36 mouse cellular contexts compared by ENCODE assay signal in the genomic region with DNA sequence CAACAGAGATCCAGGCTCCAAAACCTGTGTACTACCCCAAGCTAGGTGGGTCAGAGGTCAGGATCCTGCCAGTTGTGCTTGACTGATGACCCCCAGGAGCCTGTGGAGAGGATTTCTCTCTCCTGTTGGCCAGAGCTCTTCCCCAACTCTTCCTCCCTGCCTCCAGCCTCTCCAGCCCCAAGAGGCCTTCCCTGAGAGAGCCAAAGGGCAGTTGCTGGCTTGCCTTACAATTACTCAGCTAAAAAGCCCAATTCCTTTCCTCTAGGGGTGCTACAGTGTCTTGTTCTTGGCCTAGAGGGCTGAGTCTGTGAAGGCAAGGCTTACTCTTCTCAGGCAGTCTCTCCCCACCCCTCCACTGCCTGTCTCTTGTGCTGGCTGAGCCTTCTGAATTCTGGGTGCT. TPM values are rescaled to one million over a fixed set of nuclear protein-coding genes. Genes with fewer than 3 reads are reported as not detected.
DNase-seq lines count a peak whose midpoint lies in the region; ATAC-seq and TF ChIP-seq lines count a peak whose summit lies in the region.
"Had no signal": no experiment of that assay in that cellular context is flagged by ENCODE, and none has a peak within 500 bp of the region (broad histone marks: within the 10 kb centered on the region; RNA-seq: fewer than 3 reads in every experiment).

No protein-coding gene starts in this region.

- no peak overlapping the region for H3K27ac ChIP-seq in hindbrain, postnatal 0 days
- H3K27ac ChIP-seq in hindbrain, embryonic 11.5 days (ENCODE audit: low read depth, low read length): no peak overlapping the region
- H3K27ac ChIP-seq: embryonic facial prominence, embryonic 12.5 days; hindbrain, embryonic 13.5 days; kidney, embryonic 15.5 days; layer of hippocampus, adult 2 months; left cerebral cortex, adult 2 months; liver, embryonic 12.5 days; midbrain, embryonic 12.5 days; neural tube, embryonic 12.5 days; stomach, postnatal 0 days had no signal

- peak; percentile 51 for DNase-seq in gastrocnemius, adult 18-20 months (ENCODE audit: low spot score)
- no peak for DNase-seq in gastrocnemius, postnatal 14 days
- DNase-seq in heart, adult 18-20 months: peak; percentile 26 to 44
- no peak for DNase-seq in heart, postnatal 4 days
- no peak for DNase-seq in hindbrain, postnatal 0 days (ENCODE audit: low spot score)
- DNase-seq in hindbrain, embryonic 11.5 days (ENCODE audit: low spot score): no peak
- peak; percentile 66 for DNase-seq in skeletal muscle tissue, adult 2 months (ENCODE audit: low read depth, low spot score)
- DNase-seq in lung, postnatal 25 days (ENCODE audit: low spot score): no peak
- DNase-seq: adrenal gland, adult 8-10 months; cerebellum, adult 11-12 months; cerebellum, adult 9-11 months; embryo, embryonic 11 days; kidney, adult 18-20 months; kidney, postnatal 36 days; liver, postnatal 0 days; lung, postnatal 4 days; right cerebral cortex, adult 18-20 months; thymus, adult 18-20 months; thymus, postnatal 25 days had no signal

- H3K36me3 ChIP-seq in hindbrain, postnatal 0 days (ENCODE audit: insufficient read depth, low read length): no peaks in the 10 kb centered on the region
- no peaks in the 10 kb centered on the region for H3K36me3 ChIP-seq in hindbrain, embryonic 11.5 days (ENCODE audit: control insufficient read depth, insufficient read depth, low read length)
- H3K36me3 ChIP-seq: embryonic facial prominence, embryonic 12.5 days; hindbrain, embryonic 13.5 days; kidney, embryonic 15.5 days; liver, embryonic 12.5 days; midbrain, embryonic 12.5 days; neural tube, embryonic 12.5 days had no signal

- H3K4me3 ChIP-seq in hindbrain, postnatal 0 days (ENCODE audit: low read length): no peak overlapping the region
- H3K4me3 ChIP-seq in hindbrain, embryonic 11.5 days (ENCODE audit: low read depth, low read length): no peak overlapping the region
- H3K4me3 ChIP-seq: embryonic facial prominence, embryonic 12.5 days; hindbrain, embryonic 13.5 days; kidney, embryonic 15.5 days; layer of hippocampus, adult 2 months; left cerebral cortex, adult 2 months; liver, embryonic 12.5 days; megakaryocyte, embryonic 14.5 days; midbrain, embryonic 12.5 days; myocyte; neural tube, embryonic 12.5 days had no signal

- no peak overlapping the region for H3K9ac ChIP-seq in hindbrain, postnatal 0 days (replicated peaks; ENCODE audit: low read length)
- no peak overlapping the region for H3K9ac ChIP-seq in hindbrain, embryonic 11.5 days (ENCODE audit: low read depth, low read length)
- H3K9ac ChIP-seq: embryonic facial prominence, embryonic 12.5 days; hindbrain, embryonic 13.5 days; kidney, embryonic 15.5 days; liver, embryonic 12.5 days; liver, postnatal 0 days; midbrain, embryonic 12.5 days; neural tube, embryonic 12.5 days had no signal

- no peak for ATAC-seq in hindbrain, postnatal 0 days
- ATAC-seq in hindbrain, embryonic 11.5 days (ENCODE audit: low FRiP score): no peak
- ATAC-seq: CD4-positive, CD25-positive, alpha-beta regulatory T cell, adult 4 months; forebrain, embryonic 14.5 days; liver, embryonic 12.5 days; liver, postnatal 0 days had no signal

- intact Hi-C loops in gastrocnemius, postnatal 14 days (cut with DNase I; ENCODE audit: low total_unique reads): no loop called here

- H3K4me1 ChIP-seq in hindbrain, postnatal 0 days (ENCODE audit: insufficient read depth, low read length): peaks cover 4% of the 10 kb centered on the region; the same call in 1 of the 2 replicates
- no peaks in the 10 kb centered on the region for H3K4me1 ChIP-seq in hindbrain, embryonic 11.5 days (replicated peaks; ENCODE audit: control insufficient read depth, insufficient read depth, low read length)
- H3K4me1 ChIP-seq: liver, embryonic 12.5 days had no signal

- H3K27me3 ChIP-seq in hindbrain, postnatal 0 days (ENCODE audit: insufficient read depth, low read length): no peaks in the 10 kb centered on the region; the same call in 1 of the 2 replicates
- no peaks in the 10 kb centered on the region for H3K27me3 ChIP-seq in hindbrain, embryonic 11.5 days (ENCODE audit: control insufficient read depth, insufficient read depth, low read length)
- H3K27me3 ChIP-seq: embryonic facial prominence, embryonic 12.5 days; hindbrain, embryonic 13.5 days; kidney, embryonic 15.5 days; liver, embryonic 12.5 days; midbrain, embryonic 12.5 days; neural tube, embryonic 12.5 days had no signal

- H3K9me3 ChIP-seq in hindbrain, postnatal 0 days (ENCODE audit: low read length): no peaks in the 10 kb centered on the region
- no peaks in the 10 kb centered on the region for H3K9me3 ChIP-seq in hindbrain, embryonic 11.5 days (ENCODE audit: control insufficient read depth, low read length)
- H3K9me3 ChIP-seq: embryonic facial prominence, embryonic 12.5 days; hindbrain, embryonic 13.5 days; kidney, embryonic 15.5 days; liver, embryonic 12.5 days; megakaryocyte, embryonic 14.5 days; midbrain, embryonic 12.5 days; neural tube, embryonic 12.5 days had no signal

- H3K4me2 ChIP-seq in hindbrain, postnatal 0 days (ENCODE audit: low read depth, low read length): no peak overlapping the region
- no peak overlapping the region for H3K4me2 ChIP-seq in hindbrain, embryonic 11.5 days (replicated peaks; ENCODE audit: low read depth, low read length)
- H3K4me2 ChIP-seq: embryonic facial prominence, embryonic 12.5 days; hindbrain, embryonic 13.5 days; kidney, embryonic 15.5 days; liver, embryonic 12.5 days; midbrain, embryonic 12.5 days; neural tube, embryonic 12.5 days had no signal

- TF ChIP-seq CTCF in hindbrain, postnatal 0 days (IDR thresholded peaks at IDR 0.05; ENCODE audit: low read depth): peak; percentile 19; the same call in 1 of the 2 replicates

RNA-seq across cellular contexts. Expression of a gene that starts 34.0 kb away (rescaled TPM):
- not detected for total RNA-seq in gastrocnemius, adult 18-20 months (2021)
- not detected for total RNA-seq in gastrocnemius, postnatal 14 days (2021)
- not detected for total RNA-seq in heart, adult 18-20 months (2021)
- total RNA-seq in heart, postnatal 4 days (2021): not detected
- total RNA-seq in hindbrain, postnatal 0 days (2014; rRNA removed): 0.94 TPM in 1 of 2 replicates, not detected in the other
- 0.25 and 0.32 TPM in 2 replicates for polyA plus RNA-seq in hindbrain, postnatal 0 days (2015; fragmentation: Nextera tagmentation; extraction: Ambion mirVana)
- polyA plus RNA-seq in hindbrain, embryonic 11.5 days (2014; fragmentation: Nextera tagmentation; extraction: Ambion mirVana): not detected in 2 replicates
- total RNA-seq: adrenal gland, adult 8-10 months; layer of hippocampus, adult 2 months; layer of hippocampus, postnatal 14 days; left cerebral cortex, adult 2 months; left cerebral cortex, postnatal 36 days; midbrain, postnatal 0 days had no signal
- polyA plus RNA-seq: CD4-positive, CD25-positive, alpha-beta regulatory T cell, adult 4 months; midbrain, embryonic 12.5 days; myocyte; neural tube, embryonic 12.5 days; spleen, adult 2 months had no signal

Comparison
In these comparisons a context has a peak if more than half of its experiments do, and no peak if none do; other contexts are left out.
1. DNase-seq: peak in gastrocnemius, adult 18-20 months (single experiment), heart, adult 18-20 months (2 of 2) and skeletal muscle tissue, adult 2 months (single experiment); none in gastrocnemius, postnatal 14 days (single experiment), heart, postnatal 4 days (single experiment), hindbrain, postnatal 0 days (single experiment), hindbrain, embryonic 11.5 days (single experiment) and lung, postnatal 25 days (single experiment).